Comparison of ENCODE assay signal across 12 mouse cellular contexts in the genomic region with DNA sequence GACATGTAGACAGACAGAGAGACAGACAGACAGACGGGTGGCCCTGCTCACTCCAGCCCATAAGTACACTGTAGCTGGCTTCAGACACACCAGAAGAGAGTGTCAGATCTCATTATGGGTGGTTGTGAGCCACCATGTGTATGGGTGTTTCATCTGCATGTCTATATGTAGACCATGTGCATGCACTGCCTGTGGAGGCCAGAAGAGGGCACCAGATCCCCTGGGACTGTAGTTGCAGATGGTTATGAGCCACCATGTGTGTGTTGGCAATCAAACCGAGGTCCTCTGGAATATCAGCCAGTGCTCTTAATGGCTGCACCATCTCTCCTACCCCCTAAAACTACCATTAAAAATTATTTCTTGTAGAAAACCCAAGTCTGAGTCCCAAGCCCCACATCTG. TPM values are rescaled to one million over a fixed set of nuclear protein-coding genes. Genes with fewer than 3 reads are reported as not detected.
DNase-seq lines count a peak whose midpoint lies in the region; ATAC-seq and TF ChIP-seq lines count a peak whose summit lies in the region.
"Had no signal": no experiment of that assay in that cellular context is flagged by ENCODE, and none has a peak within 500 bp of the region (broad histone marks: within the 10 kb centered on the region; RNA-seq: fewer than 3 reads in every experiment).

No protein-coding gene starts in this region.

- TF ChIP-seq CTCF in gastrocnemius, adult 2 months (IDR thresholded peaks at IDR 0.05) = peak; percentile 23; the same call in 1 of the 2 replicates
- peak; percentile 19; the same call in 1 of the 2 replicates for TF ChIP-seq CTCF in spleen, adult 2 months (IDR thresholded peaks at IDR 0.05; ENCODE audit: extremely low read depth, insufficient read depth, insufficient read length, insufficient replicate concordance)

- TF ChIP-seq POLR2A in spleen, adult 2 months (IDR thresholded peaks at IDR 0.05; ENCODE audit: low read depth, low read length) = no peak

- no peaks in the 10 kb centered on the region for H3K27me3 ChIP-seq in spleen, adult 2 months (ENCODE audit: control insufficient read depth, insufficient read depth, low read length)
- no peaks in the 10 kb centered on the region for H3K27me3 ChIP-seq in forebrain, embryonic 10.5 days (ENCODE audit: poor library complexity, severe bottlenecking)
- H3K27me3 ChIP-seq: embryonic facial prominence, embryonic 12.5 days; kidney, embryonic 15.5 days had no signal

- intact Hi-C loops in gastrocnemius, adult 2 months (cut with DNase I) = no loop called here

- H3K27ac ChIP-seq in gastrocnemius, adult 2 months = no peak overlapping the region
- H3K27ac ChIP-seq in spleen, adult 2 months (ENCODE audit: insufficient read depth, low read length) = peak overlapping the region; percentile 81
- no peak overlapping the region for H3K27ac ChIP-seq in forebrain, embryonic 10.5 days
- H3K27ac ChIP-seq: embryonic facial prominence, embryonic 12.5 days; kidney, embryonic 15.5 days had no signal

- H3K4me1 ChIP-seq in spleen, adult 2 months (ENCODE audit: control insufficient read depth, insufficient read depth, insufficient read length) = peaks cover 7% of the 10 kb centered on the region; the same call in 1 of the 2 replicates
- no peaks in the 10 kb centered on the region for H3K4me1 ChIP-seq in forebrain, embryonic 10.5 days
- H3K4me1 ChIP-seq: embryonic facial prominence, embryonic 12.5 days; kidney, embryonic 15.5 days had no signal

- 92% methylated on average over 2 of the region's 2 CpGs for WGBS in spleen, adult 2 months
- 90% methylated on average over 2 of the region's 2 CpGs for WGBS in forebrain, embryonic 10.5 days

- ATAC-seq in erythroblast, adult 5-6 weeks (replicated peaks; ENCODE audit: low FRiP score, poor library complexity, severe bottlenecking) = peak; percentile 57; the same call in 1 of the 2 replicates

- H3K4me3 ChIP-seq in gastrocnemius, adult 2 months = no peak overlapping the region
- H3K4me3 ChIP-seq in spleen, adult 2 months (ENCODE audit: extremely low read depth, insufficient read depth, insufficient read length) = no peak overlapping the region
- H3K4me3 ChIP-seq in forebrain, embryonic 10.5 days = no peak overlapping the region
- H3K4me3 ChIP-seq: embryonic facial prominence, embryonic 12.5 days; kidney, embryonic 15.5 days had no signal

- no peak for DNase-seq in gastrocnemius, adult 2 months
- DNase-seq in gastrocnemius, postnatal 25 days = no peak
- DNase-seq in spleen, adult 2 months (ENCODE audit: low read depth in 1 of 2, low spot score in 2 of 2) = no peak
- no peak for DNase-seq in spleen, adult 18-20 months
- peak; percentile 30 for DNase-seq in thymus, postnatal 25 days
- DNase-seq in ovary, postnatal 14 days (ENCODE audit: low spot score) = no peak
- no peak for DNase-seq in forebrain, embryonic 10.5 days (ENCODE audit: extremely low spot score, low spot score)
- DNase-seq: right cerebral cortex, postnatal 4 days had no signal

- H3K36me3 ChIP-seq in spleen, adult 2 months (ENCODE audit: control insufficient read depth, insufficient read depth, low read length) = no peaks in the 10 kb centered on the region
- no peaks in the 10 kb centered on the region for H3K36me3 ChIP-seq in forebrain, embryonic 10.5 days (replicated peaks)
- H3K36me3 ChIP-seq: embryonic facial prominence, embryonic 12.5 days; kidney, embryonic 15.5 days had no signal

- peaks cover 9% of the 10 kb centered on the region; the same call in 1 of the 2 replicates for H3K9me3 ChIP-seq in forebrain, embryonic 10.5 days
- H3K9me3 ChIP-seq: embryonic facial prominence, embryonic 12.5 days; kidney, embryonic 15.5 days had no signal

RNA-seq across cellular contexts. Expression of a gene that starts 11.8 kb away (rescaled TPM):
- total RNA-seq in gastrocnemius, adult 2 months (2021) = not detected
- not detected for total RNA-seq in gastrocnemius, postnatal 25 days (2021)
- 7.6 and 11.4 TPM in 2 replicates for polyA plus RNA-seq in spleen, adult 2 months (2012; rRNA removed)
- total RNA-seq in erythroblast, adult 5-6 weeks (2015; ENCODE audit: low replicate concordance) = 15.3 and 27.5 TPM in 2 replicates
- total RNA-seq in erythroblast, adult 5-6 weeks (2017; ENCODE audit: low replicate concordance) = 9.3 and 10.6 TPM in 2 replicates
- 0.11 TPM in 1 of 2 replicates, not detected in the other for polyA plus RNA-seq in forebrain, embryonic 10.5 days (2016; fragmentation: Nextera tagmentation; extraction: Ambion mirVana)
- total RNA-seq: left cerebral cortex, postnatal 14 days had no signal

RNA-seq across cellular contexts. Expression of a gene that starts 30.6 kb away (rescaled TPM):
- total RNA-seq in gastrocnemius, adult 2 months (2021) = 1 to 10 TPM; 2.2 to 4.1 TPM
- total RNA-seq in gastrocnemius, postnatal 25 days (2021) = 1 to 10 TPM; 1.9 to 2.8 TPM
- 47.5 and 71.3 TPM in 2 replicates for polyA plus RNA-seq in spleen, adult 2 months (2012; rRNA removed)
- total RNA-seq in erythroblast, adult 5-6 weeks (2015; ENCODE audit: low replicate concordance) = 38.0 and 43.5 TPM in 2 replicates
- 20.1 and 23.1 TPM in 2 replicates for total RNA-seq in erythroblast, adult 5-6 weeks (2017; ENCODE audit: low replicate concordance)
- polyA plus RNA-seq in forebrain, embryonic 10.5 days (2016; fragmentation: Nextera tagmentation; extraction: Ambion mirVana) = 0.09 TPM in 1 of 2 replicates, not detected in the other

RNA-seq across cellular contexts. Expression of a gene that starts 57.8 kb away (rescaled TPM):
- 1 to 10 TPM; 1.8 to 4.3 TPM for total RNA-seq in gastrocnemius, adult 2 months (2021)
- 1 to 10 TPM; 3.7 to 4.6 TPM for total RNA-seq in gastrocnemius, postnatal 25 days (2021)
- 20.6 and 24.5 TPM in 2 replicates for polyA plus RNA-seq in spleen, adult 2 months (2012; rRNA removed)
- 100 and 146 TPM in 2 replicates for total RNA-seq in erythroblast, adult 5-6 weeks (2015; ENCODE audit: low replicate concordance)
- 78.3 and 110 TPM in 2 replicates for total RNA-seq in erythroblast, adult 5-6 weeks (2017; ENCODE audit: low replicate concordance)
- 3.2 and 4.5 TPM in 2 replicates for polyA plus RNA-seq in forebrain, embryonic 10.5 days (2016; fragmentation: Nextera tagmentation; extraction: Ambion mirVana)

Comparison
In these comparisons a context has a peak if more than half of its experiments do, and no peak if none do; other contexts are left out.
1. RNA of a gene that starts 11.8 kb away (total RNA-seq): 9.3 to 27.5 TPM in erythroblast, adult 5-6 weeks; not detected in gastrocnemius, postnatal 25 days and not detected in gastrocnemius, adult 2 months; every median in the first group is over 4 times any median in the second.
2. RNA of a gene that starts 30.6 kb away (total RNA-seq): 20.1 to 43.5 TPM in erythroblast, adult 5-6 weeks; 2.2 to 4.1 TPM in gastrocnemius, adult 2 months and 1.9 to 2.8 TPM in gastrocnemius, postnatal 25 days; every median in the first group is over 4 times any median in the second.
3. RNA of a gene that starts 57.8 kb away (total RNA-seq): 78.3 to 146 TPM in erythroblast, adult 5-6 weeks; 3.7 to 4.6 TPM in gastrocnemius, postnatal 25 days and 1.8 to 4.3 TPM in gastrocnemius, adult 2 months; every median in the first group is over 10 times any median in the second.